Mouse (Mus musculus) thymus, postnatal 4 days (tissue): ENCODE measurements at regions not wholly inside any gene's neighbourhood (a gene's known extent, or its start where the extent isn't known, plus 50 kb on each side); places are given as distances from the start of the nearest gene placed in this dataset.
"Not testable (repeated sequence)": the region's sequence is repeated elsewhere in the genome, so short reads cannot be mapped to it uniquely, and the experiment has no call there.

Experiments
- DNase-seq: peaks from one replicate; pipeline ENCODE4 v3.0.0; 2021

GRCm38 (mm10) chr12:25579407-25579806 lies 482.5 kb upstream of the Id2 start:
- no peak for DNase-seq

GRCm38 (mm10) chr12:25565131-25565530 lies 468.2 kb upstream of the Id2 start:
- no peak for DNase-seq

GRCm38 (mm10) chr12:25559601-25560000 lies 462.7 kb upstream of the Id2 start:
- no peak for DNase-seq

GRCm38 (mm10) chr12:25553656-25554055 lies 456.7 kb upstream of the Id2 start:
- DNase-seq = no peak

GRCm38 (mm10) chr12:25549735-25550134 lies 452.8 kb upstream of the Id2 start:
- DNase-seq = no peak

- DNase-seq = no peak
Observed at GRCm38 (mm10) chr12:25544253-25544652, 447.3 kb upstream of the Id2 start.

- DNase-seq = no peak
Observed at GRCm38 (mm10) chr12:25534620-25534950, 437.6 kb upstream of the Id2 start.

- no peak for DNase-seq
Observed at GRCm38 (mm10) chr12:25533709-25534619, 437.0 kb upstream of the Id2 start.

GRCm38 (mm10) chr12:25530483-25530882 lies 433.5 kb upstream of the Id2 start:
- DNase-seq = no peak

GRCm38 (mm10) chr12:25529537-25529936 lies 432.6 kb upstream of the Id2 start:
- DNase-seq = no peak

GRCm38 (mm10) chr12:25526639-25527038 lies 429.7 kb upstream of the Id2 start:
- DNase-seq = no peak

- no peak for DNase-seq
Observed at GRCm38 (mm10) chr12:25516738-25517137, 419.8 kb upstream of the Id2 start.

- DNase-seq = no peak
Observed at GRCm38 (mm10) chr12:25513679-25514078, 416.7 kb upstream of the Id2 start.

- no peak for DNase-seq
Observed at GRCm38 (mm10) chr12:25509666-25510065, 412.7 kb upstream of the Id2 start.

GRCm38 (mm10) chr12:25493233-25493632 lies 396.3 kb upstream of the Id2 start:
- no peak for DNase-seq

- DNase-seq = no peak
Observed at GRCm38 (mm10) chr12:25492483-25493190, 395.7 kb upstream of the Id2 start.

GRCm38 (mm10) chr12:25475180-25475758 lies 378.3 kb upstream of the Id2 start:
- DNase-seq = peak; percentile 52

- no peak for DNase-seq
Observed at GRCm38 (mm10) chr12:25469181-25469580, 372.2 kb upstream of the Id2 start.

- no peak for DNase-seq
Observed at GRCm38 (mm10) chr12:25467789-25468188, 370.8 kb upstream of the Id2 start.

GRCm38 (mm10) chr12:25462690-25463089 lies 365.8 kb upstream of the Id2 start:
- DNase-seq = not testable (repeated sequence)

- no peak for DNase-seq
Observed at GRCm38 (mm10) chr12:25455281-25455989, 358.5 kb upstream of the Id2 start.

- DNase-seq = no peak
Observed at GRCm38 (mm10) chr12:25453356-25453755, 356.4 kb upstream of the Id2 start.

GRCm38 (mm10) chr12:25451156-25451555 lies 354.2 kb upstream of the Id2 start:
- no peak for DNase-seq
